Mouse (Mus musculus): Measurements from ENCODE around the gene Clybl. TPM values are rescaled to one million over a fixed set of nuclear protein-coding genes. Genes with fewer than 3 reads are reported as not detected.

Gene Clybl
- polyA plus RNA-seq, 1 experiment from 2014 or later: 35.6 TPM

DNA sequence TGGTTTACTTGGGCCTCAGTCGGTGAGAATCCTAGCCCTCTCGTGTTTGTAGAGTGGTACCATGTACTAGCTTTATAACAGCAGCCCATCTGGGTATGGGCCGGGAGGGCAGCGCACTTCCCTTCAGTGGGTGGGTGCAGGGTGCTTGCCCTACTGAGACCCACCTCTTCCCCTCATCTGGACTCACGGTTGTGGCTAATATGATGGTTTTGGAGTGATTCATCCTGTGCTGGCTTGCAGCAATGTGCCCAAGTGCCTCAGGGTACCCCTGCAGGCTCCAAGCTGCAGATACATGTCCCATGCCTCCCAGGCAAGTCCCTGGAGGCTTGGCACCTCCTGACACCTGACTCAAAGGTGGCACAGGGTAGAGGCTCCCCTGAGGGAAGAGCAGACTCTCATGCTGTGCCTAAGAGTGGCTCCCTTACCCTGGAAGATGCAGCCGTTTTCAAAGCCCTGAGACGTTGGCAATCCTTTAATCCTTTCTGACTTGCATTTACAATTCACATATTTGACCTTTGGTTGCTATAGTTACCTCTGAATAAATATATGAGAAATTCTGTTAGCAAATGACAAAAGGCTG, 11.2 kb upstream of the Clybl start:
- no peak overlapping the region for H3K27ac ChIP-seq (ENCODE audit: low read length)
- no peaks in the 10 kb centered on the region for H3K36me3 ChIP-seq (ENCODE audit: insufficient read depth, low read length)
- no peak overlapping the region for H3K4me2 ChIP-seq (replicated peaks; ENCODE audit: low read depth, low read length)
- no peaks in the 10 kb centered on the region for H3K4me1 ChIP-seq (ENCODE audit: insufficient read depth, low read length)
- no peaks in the 10 kb centered on the region for H3K9me3 ChIP-seq (ENCODE audit: low read length)
- H3K27me3 ChIP-seq (ENCODE audit: insufficient read depth, low read length): no peaks in the 10 kb centered on the region
- ATAC-seq (ENCODE audit: low FRiP score, low TSS enrichment): no peak; the same call in 1 of the 2 replicates
- H3K9ac ChIP-seq (replicated peaks; ENCODE audit: low read length): no peak overlapping the region
- H3K4me3 ChIP-seq (ENCODE audit: low read length): no peak overlapping the region
- 76% methylated on average over 7 of the region's 7 CpGs for WGBS

DNA sequence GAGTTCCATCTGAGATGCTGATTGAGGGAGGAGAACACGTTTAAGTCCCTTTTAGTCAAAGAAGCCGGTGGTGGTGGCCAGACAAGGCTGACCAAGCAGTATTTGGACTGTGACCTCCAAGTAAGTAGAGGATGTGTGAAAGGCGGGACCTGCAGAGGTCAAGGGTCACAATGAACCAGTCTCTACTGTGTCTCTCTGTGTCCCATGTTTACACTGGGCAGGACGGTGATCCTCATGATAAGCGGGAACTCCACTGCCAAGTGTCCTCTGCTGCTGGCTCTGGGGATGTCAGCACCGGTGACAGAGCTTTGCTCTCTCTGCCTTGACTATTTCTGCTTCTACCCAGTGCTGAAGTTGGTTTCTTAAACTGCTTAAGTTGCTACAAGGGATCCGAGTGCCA, 10.5 kb upstream of the Clybl start:
- Histone ChIP-seq H3K36me3 (ENCODE audit: insufficient read depth, low read length) (no peaks in the 10 kb centered on the region), H3K4me1 (ENCODE audit: insufficient read depth, low read length) (no peaks in the 10 kb centered on the region), H3K9me3 (ENCODE audit: low read length) (no peaks in the 10 kb centered on the region), H3K4me3 (ENCODE audit: low read length) (no peak overlapping the region), H3K27me3 (ENCODE audit: insufficient read depth, low read length) (no peaks in the 10 kb centered on the region), H3K4me2 (replicated peaks; ENCODE audit: low read depth, low read length) (no peak overlapping the region), H3K27ac (ENCODE audit: low read length) (no peak overlapping the region), H3K9ac (replicated peaks; ENCODE audit: low read length) (no peak overlapping the region)
- ATAC-seq (ENCODE audit: low FRiP score, low TSS enrichment): peak; percentile 60; the same call in 1 of the 2 replicates
- WGBS: 72% methylated on average over 7 of the region's 7 CpGs

GRCm38 (mm10) chr14:122176263-122176798, 5.2 kb upstream of the Clybl start:
- Histone ChIP-seq H3K4me2 (replicated peaks; ENCODE audit: low read depth, low read length) (no peak overlapping the region), H3K4me1 (ENCODE audit: insufficient read depth, low read length) (no peaks in the 10 kb centered on the region), H3K9me3 (ENCODE audit: low read length) (no peaks in the 10 kb centered on the region), H3K27ac (ENCODE audit: low read length) (no peak overlapping the region), H3K27me3 (ENCODE audit: insufficient read depth, low read length) (no peaks in the 10 kb centered on the region), H3K9ac (replicated peaks; ENCODE audit: low read length) (no peak overlapping the region), H3K4me3 (ENCODE audit: low read length) (no peak overlapping the region), H3K36me3 (ENCODE audit: insufficient read depth, low read length) (no peaks in the 10 kb centered on the region)
- WGBS: 87% methylated on average over 14 of the region's 14 CpGs
- ATAC-seq (ENCODE audit: low FRiP score, low TSS enrichment): no peak

- Histone ChIP-seq H3K4me2 (replicated peaks; ENCODE audit: low read depth, low read length) (no peak overlapping the region), H3K27me3 (ENCODE audit: insufficient read depth, low read length) (no peaks in the 10 kb centered on the region)
Observed at GRCm38 (mm10) chr14:122179262-122179661, 2.2 kb upstream of the Clybl start.

DNA sequence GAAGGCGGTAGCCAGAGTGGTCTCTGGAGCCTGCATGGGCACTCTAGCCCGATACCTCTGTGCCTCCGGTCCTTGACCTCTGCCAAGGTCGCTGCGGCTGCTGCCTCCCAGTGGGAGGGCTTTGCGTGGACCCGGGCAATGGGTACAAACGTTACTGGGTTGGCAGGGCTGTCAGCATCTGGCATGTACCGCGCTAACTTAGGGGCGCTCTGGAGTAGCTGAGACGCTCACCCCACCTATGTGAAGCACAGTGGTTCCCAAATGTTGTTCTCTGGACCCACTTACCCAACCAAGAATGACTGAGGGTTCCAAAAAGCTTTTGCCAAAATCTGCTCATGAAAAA, 282 bp downstream of the Clybl start:
- Histone ChIP-seq H3K27ac (ENCODE audit: low read length) (no peak overlapping the region), H3K9ac (replicated peaks; ENCODE audit: low read length) (peak overlapping the region; percentile 85), H3K36me3 (ENCODE audit: insufficient read depth, low read length) (no peaks in the 10 kb centered on the region), H3K4me2 (replicated peaks; ENCODE audit: low read depth, low read length) (peak overlapping the region; percentile 74), H3K9me3 (ENCODE audit: low read length) (no peaks in the 10 kb centered on the region), H3K4me3 (ENCODE audit: low read length) (peak overlapping the region; percentile 84), H3K4me1 (ENCODE audit: insufficient read depth, low read length) (0 out of 2 replicates have a peak, but pooled peaks cover 6% of the 10 kb centered on the region), H3K27me3 (ENCODE audit: insufficient read depth, low read length) (no peaks in the 10 kb centered on the region)
- WGBS: 2% methylated on average over 12 of the region's 12 CpGs
- no peak for ATAC-seq (ENCODE audit: low FRiP score, low TSS enrichment)

More at GRCm38 (mm10) chr14:122179262-122179661, 2.2 kb upstream of the Clybl start:
- H3K27ac ChIP-seq (ENCODE audit: low read length): no peak overlapping the region
- H3K36me3 ChIP-seq (ENCODE audit: insufficient read depth, low read length): no peaks in the 10 kb centered on the region
- H3K9me3 ChIP-seq (ENCODE audit: low read length): no peaks in the 10 kb centered on the region
- 0 out of 2 replicates have a peak, but pooled peaks cover 6% of the 10 kb centered on the region for H3K4me1 ChIP-seq (ENCODE audit: insufficient read depth, low read length)
- 78% methylated on average over 16 of the region's 16 CpGs for WGBS
- H3K4me3 ChIP-seq (ENCODE audit: low read length): no peak overlapping the region
- no peak overlapping the region for H3K9ac ChIP-seq (replicated peaks; ENCODE audit: low read length)
- ATAC-seq (ENCODE audit: low FRiP score, low TSS enrichment): no peak

- WGBS: 72% methylated on average over 6 of the region's 6 CpGs
- H3K4me2 ChIP-seq (replicated peaks; ENCODE audit: low read depth, low read length): peak overlapping the region; percentile 74
- H3K36me3 ChIP-seq (ENCODE audit: insufficient read depth, low read length): no peaks in the 10 kb centered on the region
- 0 out of 2 replicates have a peak, but pooled peaks cover 6% of the 10 kb centered on the region for H3K4me1 ChIP-seq (ENCODE audit: insufficient read depth, low read length)
- ATAC-seq (ENCODE audit: low FRiP score, low TSS enrichment): no peak
- no peak overlapping the region for H3K9ac ChIP-seq (replicated peaks; ENCODE audit: low read length)
- H3K9me3 ChIP-seq (ENCODE audit: low read length): no peaks in the 10 kb centered on the region
- H3K4me3 ChIP-seq (ENCODE audit: low read length): peak overlapping the region; percentile 84
- H3K27ac ChIP-seq (ENCODE audit: low read length): no peak overlapping the region
- H3K27me3 ChIP-seq (ENCODE audit: insufficient read depth, low read length): no peaks in the 10 kb centered on the region
Observed at GRCm38 (mm10) chr14:122182220-122182619, 716 bp downstream of the Clybl start.

GRCm38 (mm10) chr14:122183974-122184373, 2.5 kb downstream of the Clybl start:
- Histone ChIP-seq H3K36me3 (ENCODE audit: insufficient read depth, low read length) (no peaks in the 10 kb centered on the region), H3K4me1 (ENCODE audit: insufficient read depth, low read length) (0 out of 2 replicates have a peak, but pooled peaks cover 6% of the 10 kb centered on the region), H3K9ac (replicated peaks; ENCODE audit: low read length) (no peak overlapping the region), H3K9me3 (ENCODE audit: low read length) (no peaks in the 10 kb centered on the region), H3K27ac (ENCODE audit: low read length) (no peak overlapping the region), H3K4me3 (ENCODE audit: low read length) (no peak overlapping the region), H3K27me3 (ENCODE audit: insufficient read depth, low read length) (no peaks in the 10 kb centered on the region), H3K4me2 (replicated peaks; ENCODE audit: low read depth, low read length) (no peak overlapping the region)
- WGBS: 83% methylated on average over 11 of the region's 11 CpGs
- ATAC-seq (ENCODE audit: low FRiP score, low TSS enrichment): no peak

DNA sequence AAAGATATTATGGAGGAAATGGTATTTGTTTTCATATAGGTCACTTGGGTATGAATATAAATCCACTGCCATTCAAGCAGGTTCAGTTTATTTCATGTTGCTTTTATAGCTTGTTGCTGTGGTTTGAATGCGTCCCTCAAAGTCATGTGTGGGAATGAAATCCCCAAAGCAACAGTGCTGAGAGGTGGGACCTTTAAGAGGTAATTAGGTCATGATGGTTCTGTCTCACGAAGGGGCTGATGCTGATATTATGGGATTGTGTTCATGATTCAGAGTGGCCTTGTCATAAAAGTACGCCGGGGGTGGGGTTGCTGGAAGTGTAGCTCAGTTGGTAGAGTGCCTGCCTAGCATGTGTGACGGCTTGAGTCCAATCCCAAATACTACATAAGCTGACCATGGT, 6.7 kb downstream of the Clybl start:
- H3K4me2 ChIP-seq (replicated peaks; ENCODE audit: low read depth, low read length): no peak overlapping the region
- WGBS: 75% methylated on average over 5 of the region's 5 CpGs
- no peak for ATAC-seq (ENCODE audit: low FRiP score, low TSS enrichment)
- no peak overlapping the region for H3K27ac ChIP-seq (ENCODE audit: low read length)
- H3K27me3 ChIP-seq (ENCODE audit: insufficient read depth, low read length): no peaks in the 10 kb centered on the region
- H3K9me3 ChIP-seq (ENCODE audit: low read length): no peaks in the 10 kb centered on the region
- no peak overlapping the region for H3K4me3 ChIP-seq (ENCODE audit: low read length)
- no peaks in the 10 kb centered on the region for H3K36me3 ChIP-seq (ENCODE audit: insufficient read depth, low read length)
- H3K9ac ChIP-seq (replicated peaks; ENCODE audit: low read length): no peak overlapping the region
- no peaks in the 10 kb centered on the region for H3K4me1 ChIP-seq (ENCODE audit: insufficient read depth, low read length)

GRCm38 (mm10) chr14:122189901-122190300, 8.4 kb downstream of the Clybl start:
- Histone ChIP-seq H3K36me3 (ENCODE audit: insufficient read depth, low read length) (no peaks in the 10 kb centered on the region), H3K4me3 (ENCODE audit: low read length) (no peak overlapping the region), H3K4me2 (replicated peaks; ENCODE audit: low read depth, low read length) (no peak overlapping the region), H3K9ac (replicated peaks; ENCODE audit: low read length) (no peak overlapping the region), H3K27ac (ENCODE audit: low read length) (no peak overlapping the region), H3K4me1 (ENCODE audit: insufficient read depth, low read length) (no peaks in the 10 kb centered on the region), H3K27me3 (ENCODE audit: insufficient read depth, low read length) (no peaks in the 10 kb centered on the region), H3K9me3 (ENCODE audit: low read length) (no peaks in the 10 kb centered on the region)
- ATAC-seq (ENCODE audit: low FRiP score, low TSS enrichment): no peak
- WGBS: 84% methylated on average over 5 of the region's 5 CpGs

DNA sequence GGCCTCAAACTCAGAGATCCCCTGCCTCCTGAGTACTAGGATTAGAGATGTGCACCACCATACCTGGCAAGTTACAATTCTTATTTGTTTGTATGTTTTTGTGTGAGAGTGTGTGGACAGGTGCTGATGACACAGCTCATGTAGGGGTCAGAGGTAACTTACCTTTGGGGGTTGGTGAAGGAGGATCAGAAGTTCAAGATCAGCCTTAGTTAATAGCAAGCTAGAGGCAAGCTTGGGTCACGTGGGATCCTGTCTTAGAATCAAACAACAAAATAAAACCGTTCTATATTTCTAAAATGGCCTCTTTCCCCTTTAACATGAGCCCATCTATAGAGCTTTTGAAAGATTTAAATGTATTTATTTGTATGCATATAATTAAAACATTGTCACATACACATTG, 9.0 kb downstream of the Clybl start:
- 23% methylated on average over 2 of the region's 2 CpGs for WGBS
- no peak overlapping the region for H3K4me3 ChIP-seq (ENCODE audit: low read length)
- no peaks in the 10 kb centered on the region for H3K27me3 ChIP-seq (ENCODE audit: insufficient read depth, low read length)
- H3K4me2 ChIP-seq (replicated peaks; ENCODE audit: low read depth, low read length): no peak overlapping the region
- H3K9me3 ChIP-seq (ENCODE audit: low read length): no peaks in the 10 kb centered on the region
- no peak overlapping the region for H3K27ac ChIP-seq (ENCODE audit: low read length)
- H3K9ac ChIP-seq (replicated peaks; ENCODE audit: low read length): no peak overlapping the region
- ATAC-seq (ENCODE audit: low FRiP score, low TSS enrichment): no peak
- H3K4me1 ChIP-seq (ENCODE audit: insufficient read depth, low read length): no peaks in the 10 kb centered on the region
- no peaks in the 10 kb centered on the region for H3K36me3 ChIP-seq (ENCODE audit: insufficient read depth, low read length)
